Mouse (Mus musculus) common myeloid progenitor, adult 5-6 weeks (primary cell): ENCODE results near the gene Dkk2. TPM values are rescaled to one million over a fixed set of nuclear protein-coding genes. Genes with fewer than 3 reads are reported as not detected.

Experiments used
- ATAC-seq: replicated peaks from 2 replicates; pipeline ENCODE4 v1.8.0; 2016; ENCODE audit warnings: low read depth, mild to moderate bottlenecking, moderate TSS enrichment, inconsistent platforms; ENCODE audit not compliant: poor library complexity, severe bottlenecking
- total RNA-seq: library from RNA; stranded (forward); fragments of 200-1000, 187-1606 nt; gene quantifications from 2 replicates; pipeline ENCODE4 v1.2.3, GENCODE M21; 2017

Dkk2 gene
- total RNA-seq, 1 experiment from 2014 or later = not detected

- ATAC-seq = no peak
These were observed 36.3 kb downstream of the Dkk2 start for GRCm38 (mm10) chr3:132121344-132121743.

- ATAC-seq = no peak
These were observed 37.5 kb downstream of the Dkk2 start for GRCm38 (mm10) chr3:132122581-132122980.

GRCm38 (mm10) chr3:132125227-132125740, 40.2 kb downstream of the Dkk2 start:
- no peak for ATAC-seq

GRCm38 (mm10) chr3:132129730-132130274, 44.7 kb downstream of the Dkk2 start:
- ATAC-seq = no peak

- ATAC-seq = no peak
These were observed 45.7 kb downstream of the Dkk2 start for GRCm38 (mm10) chr3:132130781-132131180.

- no peak for ATAC-seq
These were observed 46.8 kb downstream of the Dkk2 start for GRCm38 (mm10) chr3:132131939-132132338.

GRCm38 (mm10) chr3:132134502-132134901, 49.4 kb downstream of the Dkk2 start:
- ATAC-seq = 0 out of 2 replicates have a peak, but pooled peaks have one; percentile 32

GRCm38 (mm10) chr3:132137802-132138378, 52.8 kb downstream of the Dkk2 start:
- no peak for ATAC-seq

- ATAC-seq = no peak
These were observed 55.9 kb downstream of the Dkk2 start for GRCm38 (mm10) chr3:132141031-132141430.

GRCm38 (mm10) chr3:132149446-132150025, 64.4 kb downstream of the Dkk2 start:
- ATAC-seq = no peak

GRCm38 (mm10) chr3:132158817-132159216, 73.7 kb downstream of the Dkk2 start:
- no peak for ATAC-seq

- no peak for ATAC-seq
These were observed 83.8 kb downstream of the Dkk2 start for GRCm38 (mm10) chr3:132168911-132169310.

- ATAC-seq = no peak
These were observed 101.9 kb downstream of the Dkk2 start for GRCm38 (mm10) chr3:132186888-132187552.

GRCm38 (mm10) chr3:132201950-132202349, 116.9 kb downstream of the Dkk2 start:
- no peak for ATAC-seq

GRCm38 (mm10) chr3:132202665-132203064, 117.6 kb downstream of the Dkk2 start:
- no peak for ATAC-seq

- ATAC-seq = peak; percentile 63; the same call in 1 of the 2 replicates
These were observed 122.4 kb downstream of the Dkk2 start for GRCm38 (mm10) chr3:132207469-132207868.

- ATAC-seq = no peak
These were observed 126.2 kb downstream of the Dkk2 start for GRCm38 (mm10) chr3:132211260-132211659.

GRCm38 (mm10) chr3:132219977-132220487, 134.9 kb downstream of the Dkk2 start:
- no peak for ATAC-seq

GRCm38 (mm10) chr3:132227622-132228021, 142.5 kb downstream of the Dkk2 start:
- peak; percentile 45; the same call in 1 of the 2 replicates for ATAC-seq
